Mouse (Mus musculus): ENCODE measurements around the gene Foxc2. TPM values are rescaled to one million over a fixed set of nuclear protein-coding genes. Genes with fewer than 3 reads are reported as not detected.

Gene Foxc2
- polyA plus RNA-seq, 1 experiment from 2014 or later, result 4.2 TPM

- Histone ChIP-seq H3K27me3 (replicated peaks) (peaks cover 96% of the 10 kb centered on the region), H3K4me3 (no peak overlapping the region), H3K4me2 (no peak overlapping the region), H3K36me3 (replicated peaks) (no peaks in the 10 kb centered on the region), H3K4me1 (peaks cover 11% of the 10 kb centered on the region), H3K9ac (no peak overlapping the region), H3K27ac (no peak overlapping the region), H3K9me3 (no peaks in the 10 kb centered on the region)
- ATAC-seq (replicated peaks), result no peak
- under 1% methylated on average over 40 of the region's 40 CpGs for WGBS
Measured at GRCm38 (mm10) chr8:121088871-121089630, 26.9 kb upstream of the Foxc2 start.

GRCm38 (mm10) chr8:121089631-121090380 lies 26.2 kb upstream of the Foxc2 start:
- H3K9ac ChIP-seq, result no peak overlapping the region
- no peak for ATAC-seq (replicated peaks)
- peaks cover 4% of the 10 kb centered on the region for H3K4me1 ChIP-seq
- no peaks in the 10 kb centered on the region for H3K36me3 ChIP-seq (replicated peaks)
- 3% methylated on average over 32 of the region's 32 CpGs for WGBS
- no peak overlapping the region for H3K27ac ChIP-seq
- H3K4me3 ChIP-seq, result no peak overlapping the region
- peaks cover 88% of the 10 kb centered on the region for H3K27me3 ChIP-seq (replicated peaks)
- H3K9me3 ChIP-seq, result no peaks in the 10 kb centered on the region
- H3K4me2 ChIP-seq, result no peak overlapping the region

GRCm38 (mm10) chr8:121090716-121091115 lies 25.3 kb upstream of the Foxc2 start:
- no peak for ATAC-seq (replicated peaks)
- no peaks in the 10 kb centered on the region; the same call in 1 of the 2 replicates for H3K4me1 ChIP-seq
- 0% methylated on average over 1 of the region's 1 CpGs for WGBS

GRCm38 (mm10) chr8:121092141-121092540 lies 23.8 kb upstream of the Foxc2 start:
- Histone ChIP-seq H3K27me3 (replicated peaks) (peaks cover 66% of the 10 kb centered on the region), H3K9ac (no peak overlapping the region), H3K9me3 (no peaks in the 10 kb centered on the region), H3K4me2 (no peak overlapping the region), H3K36me3 (replicated peaks) (peaks cover 3% of the 10 kb centered on the region; the same call in 1 of the 2 replicates), H3K27ac (no peak overlapping the region), H3K4me1 (no peaks in the 10 kb centered on the region; the same call in 1 of the 2 replicates), H3K4me3 (no peak overlapping the region)
- ATAC-seq (replicated peaks), result peak; percentile 35
- WGBS, result 31% methylated on average over 6 of the region's 6 CpGs

More at GRCm38 (mm10) chr8:121090716-121091115, 25.3 kb upstream of the Foxc2 start:
- Histone ChIP-seq H3K27ac (no peak overlapping the region), H3K27me3 (replicated peaks) (peaks cover 79% of the 10 kb centered on the region), H3K9me3 (no peaks in the 10 kb centered on the region), H3K36me3 (replicated peaks) (no peaks in the 10 kb centered on the region), H3K9ac (no peak overlapping the region), H3K4me3 (no peak overlapping the region), H3K4me2 (no peak overlapping the region)

- no peak overlapping the region for H3K4me2 ChIP-seq
- WGBS, result 4% methylated on average over 16 of the region's 16 CpGs
- no peak overlapping the region for H3K4me3 ChIP-seq
- peaks cover 5% of the 10 kb centered on the region; the same call in 1 of the 2 replicates for H3K36me3 ChIP-seq (replicated peaks)
- H3K27me3 ChIP-seq (replicated peaks), result peaks cover 61% of the 10 kb centered on the region
- peak; percentile 72 for ATAC-seq (replicated peaks)
- no peaks in the 10 kb centered on the region; the same call in 1 of the 2 replicates for H3K4me1 ChIP-seq
- H3K9ac ChIP-seq, result no peak overlapping the region
- H3K27ac ChIP-seq, result no peak overlapping the region
- no peaks in the 10 kb centered on the region for H3K9me3 ChIP-seq
Measured at GRCm38 (mm10) chr8:121092627-121093026, 23.3 kb upstream of the Foxc2 start.

- Histone ChIP-seq H3K4me1 (no peaks in the 10 kb centered on the region; the same call in 1 of the 2 replicates), H3K27me3 (replicated peaks) (peaks cover 55% of the 10 kb centered on the region), H3K9ac (no peak overlapping the region), H3K4me2 (no peak overlapping the region), H3K9me3 (no peaks in the 10 kb centered on the region), H3K36me3 (replicated peaks) (peaks cover 5% of the 10 kb centered on the region; the same call in 1 of the 2 replicates), H3K27ac (no peak overlapping the region), H3K4me3 (no peak overlapping the region)
- WGBS, result 64% methylated on average over 6 of the region's 6 CpGs
- ATAC-seq (replicated peaks), result no peak
Measured at GRCm38 (mm10) chr8:121093496-121093895, 22.5 kb upstream of the Foxc2 start.

- H3K4me3 ChIP-seq, result no peak overlapping the region
- peaks cover 15% of the 10 kb centered on the region for H3K4me1 ChIP-seq
- WGBS, result 52% methylated on average over 17 of the region's 17 CpGs
- H3K9me3 ChIP-seq, result no peaks in the 10 kb centered on the region
- no peak for ATAC-seq (replicated peaks)
- H3K4me2 ChIP-seq, result no peak overlapping the region
- no peak overlapping the region for H3K27ac ChIP-seq
- H3K36me3 ChIP-seq (replicated peaks), result peaks cover 19% of the 10 kb centered on the region; the same call in 1 of the 2 replicates
- no peaks in the 10 kb centered on the region for H3K27me3 ChIP-seq (replicated peaks)
- no peak overlapping the region for H3K9ac ChIP-seq
Measured at GRCm38 (mm10) chr8:121104049-121104818, 11.7 kb upstream of the Foxc2 start.

- H3K27me3 ChIP-seq (replicated peaks), result peaks cover 14% of the 10 kb centered on the region
- H3K4me2 ChIP-seq, result peak within 1 kb of the TSS; percentile 79
- peak within 1 kb of the TSS; percentile 72 for H3K4me3 ChIP-seq
- H3K9me3 ChIP-seq, result no peaks in the 10 kb centered on the region
- peak within 1 kb of the TSS; percentile 87 for H3K9ac ChIP-seq
- no peaks in the 10 kb centered on the region; the same call in 1 of the 2 replicates for H3K36me3 ChIP-seq (replicated peaks)
- peak within 1 kb of the TSS; percentile 84 for H3K27ac ChIP-seq
- ATAC-seq (replicated peaks), result peak; percentile 94
- peaks cover 15% of the 10 kb centered on the region for H3K4me1 ChIP-seq
- under 1% methylated on average over 75 of the region's 75 CpGs for WGBS
Measured at GRCm38 (mm10) chr8:121107668-121108656, 8.0 kb upstream of the Foxc2 start, which contains the start of gene Mthfsd. Mthfsd (minus strand) TSS chr8:121108392.

GRCm38 (mm10) chr8:121108657-121109056 lies 7.3 kb upstream of the Foxc2 start:
- WGBS, result 13% methylated on average over 5 of the region's 5 CpGs
- ATAC-seq (replicated peaks), result no peak
- Histone ChIP-seq H3K4me1 (peaks cover 18% of the 10 kb centered on the region), H3K4me3 (peak overlapping the region; percentile 72), H3K9me3 (no peaks in the 10 kb centered on the region), H3K9ac (peak overlapping the region; percentile 40), H3K36me3 (replicated peaks) (no peaks in the 10 kb centered on the region), H3K27me3 (replicated peaks) (peaks cover 19% of the 10 kb centered on the region), H3K27ac (0 out of 2 replicates have a peak overlapping the region, but pooled peaks have one; percentile 84), H3K4me2 (peak overlapping the region; percentile 79)

GRCm38 (mm10) chr8:121111145-121111907 lies 4.6 kb upstream of the Foxc2 start:
- no peak for ATAC-seq (replicated peaks)
- Histone ChIP-seq H3K27me3 (replicated peaks) (peaks cover 46% of the 10 kb centered on the region), H3K36me3 (replicated peaks) (no peaks in the 10 kb centered on the region), H3K9me3 (no peaks in the 10 kb centered on the region), H3K27ac (no peak overlapping the region), H3K4me2 (no peak overlapping the region), H3K4me1 (peaks cover 23% of the 10 kb centered on the region), H3K9ac (no peak overlapping the region), H3K4me3 (no peak overlapping the region)
- 47% methylated on average over 7 of the region's 7 CpGs for WGBS
